Mouse (Mus musculus): ENCODE data around the gene Cnih2. TPM values are rescaled to one million over a fixed set of nuclear protein-coding genes. Genes with fewer than 3 reads are reported as not detected.
A peak's percentile ranks its signal among the peaks of the same experiment; 100 is the strongest.

Cnih2 gene
- total RNA-seq, 2 experiments from 2014 or later, result 1.3 to 1.9 TPM

DNA sequence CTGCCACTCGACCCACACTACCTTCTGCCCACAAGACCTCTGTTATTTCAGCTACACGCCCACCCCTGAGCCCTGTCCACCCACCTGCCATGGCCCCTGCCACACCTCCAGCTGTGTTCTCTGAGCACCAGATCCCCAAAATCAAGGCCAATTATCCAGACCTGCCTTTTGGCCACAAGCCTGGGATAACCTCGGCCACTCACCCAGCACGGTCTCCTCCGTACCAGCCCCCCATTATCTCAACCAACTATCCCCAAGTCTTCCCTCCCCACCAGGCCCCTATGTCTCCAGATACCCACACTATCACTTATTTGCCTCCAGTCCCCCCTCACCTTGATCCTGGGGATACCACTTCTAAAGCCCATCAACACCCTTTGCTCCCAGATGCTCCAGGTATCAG is 28.8 kb downstream of the Cnih2 start:
- DNase-seq (ENCODE audit: low spot score in 2 of 2), result no peak

- DNase-seq (ENCODE audit: low spot score in 2 of 2), result no peak
These were observed 29.6 kb downstream of the Cnih2 start for GRCm38 (mm10) chr19:5068570-5069234.

DNA sequence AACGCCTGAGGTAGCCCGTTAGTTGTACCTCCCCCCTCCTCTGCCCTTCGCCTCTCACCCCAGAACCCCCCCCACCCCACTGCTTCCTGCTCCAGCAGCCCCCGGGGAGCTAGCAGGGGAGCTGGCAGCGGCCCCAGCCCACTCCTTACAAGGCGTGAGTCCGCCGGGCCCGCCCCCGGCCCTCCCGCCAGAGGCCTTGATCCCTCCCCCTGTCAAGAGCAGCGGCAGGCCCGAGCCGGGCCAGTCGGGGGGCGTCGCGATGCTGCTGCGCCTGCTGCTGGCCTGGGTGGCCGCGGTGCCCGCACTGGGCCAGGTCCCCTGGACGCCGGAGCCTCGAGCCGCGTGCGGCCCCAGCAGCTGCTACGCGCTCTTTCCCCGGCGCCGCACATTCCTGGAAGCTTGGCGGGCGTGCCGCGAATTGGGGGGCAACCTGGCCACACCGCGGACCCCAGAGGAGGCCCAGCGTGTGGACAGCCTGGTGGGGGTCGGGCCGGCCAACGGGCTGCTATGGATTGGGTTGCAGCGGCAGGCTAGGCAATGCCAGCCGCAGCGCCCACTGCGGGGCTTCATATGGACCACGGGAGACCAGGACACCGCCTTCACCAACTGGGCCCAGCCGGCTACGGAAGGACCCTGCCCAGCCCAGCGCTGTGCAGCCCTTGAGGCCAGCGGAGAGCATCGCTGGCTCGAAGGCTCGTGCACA is 30.3 kb downstream of the Cnih2 start, which contains the start of gene Cd248:
TSS of gene Cd248 (plus strand) at position 212 of the 703 bp plus-strand sequence.
- DNase-seq (ENCODE audit: low spot score in 2 of 2), result peak; percentile 80 to 88

DNA sequence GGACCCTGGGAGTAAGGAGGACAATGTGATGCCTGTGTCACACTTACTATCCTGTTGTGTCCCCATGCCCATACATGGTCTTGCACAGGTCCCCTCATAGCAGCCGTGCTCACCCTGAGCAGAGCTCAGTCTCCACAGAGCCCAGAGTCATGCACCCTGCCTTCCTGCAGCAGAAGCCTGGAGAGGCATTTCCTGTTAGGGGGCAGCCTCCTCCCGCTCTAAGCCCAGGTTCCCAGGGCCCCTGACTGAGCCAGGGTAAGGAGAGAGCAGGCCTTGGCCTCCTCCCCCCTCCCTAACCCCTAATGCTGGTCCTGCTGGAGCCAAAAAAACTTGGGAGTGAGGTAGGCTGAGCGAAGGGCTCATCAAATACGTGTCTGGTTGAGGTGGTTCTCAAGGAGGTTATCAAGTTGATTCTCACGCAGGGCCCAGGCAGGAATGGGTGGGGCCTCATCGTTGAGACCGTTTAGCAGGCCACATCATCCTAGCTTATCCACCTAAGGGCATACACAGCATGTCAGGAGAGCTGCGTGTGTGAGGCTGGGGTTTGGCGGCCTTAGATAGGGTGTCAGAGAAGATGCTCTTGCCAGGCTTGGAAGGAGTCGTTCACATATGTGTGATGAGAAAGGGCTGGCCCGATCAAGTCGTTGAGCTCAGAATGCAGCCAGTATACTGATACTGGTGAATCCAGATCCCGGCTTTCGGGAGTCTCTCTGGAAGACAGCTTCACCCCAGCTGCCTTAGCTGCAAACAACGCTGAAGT is 31.1 kb downstream of the Cnih2 start:
- no peak for DNase-seq (ENCODE audit: low spot score in 2 of 2)

GRCm38 (mm10) chr19:5065104-5065503 is 33.2 kb downstream of the Cnih2 start:
- peak in 1 of 2 experiments; percentile 68 for DNase-seq (ENCODE audit: low spot score in 2 of 2)

GRCm38 (mm10) chr19:5062446-5062845 is 35.9 kb downstream of the Cnih2 start:
- no peak for DNase-seq (ENCODE audit: low spot score in 2 of 2)

DNA sequence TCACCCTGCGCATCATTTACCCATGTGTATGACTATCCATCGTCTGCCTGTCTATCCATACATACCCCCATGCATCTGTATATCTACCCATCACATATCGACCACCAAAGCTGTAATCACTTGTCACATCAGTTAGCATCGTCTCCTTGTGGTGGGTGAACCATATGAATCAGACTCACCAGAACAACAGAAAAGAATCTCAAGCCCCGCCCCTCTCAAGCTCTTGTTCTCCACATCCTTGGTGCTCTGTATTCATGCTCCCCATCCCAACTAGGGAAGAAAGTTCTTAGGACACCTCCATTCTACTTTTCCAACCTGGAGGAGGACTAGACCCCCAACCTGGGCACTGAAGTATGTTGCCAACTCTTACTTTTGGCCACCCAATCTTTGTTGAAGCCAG is 36.3 kb downstream of the Cnih2 start:
- DNase-seq (ENCODE audit: low spot score in 2 of 2), result no peak

- DNase-seq (ENCODE audit: low spot score in 2 of 2), result no peak
These were observed 37.7 kb downstream of the Cnih2 start for GRCm38 (mm10) chr19:5060365-5061330.

DNA sequence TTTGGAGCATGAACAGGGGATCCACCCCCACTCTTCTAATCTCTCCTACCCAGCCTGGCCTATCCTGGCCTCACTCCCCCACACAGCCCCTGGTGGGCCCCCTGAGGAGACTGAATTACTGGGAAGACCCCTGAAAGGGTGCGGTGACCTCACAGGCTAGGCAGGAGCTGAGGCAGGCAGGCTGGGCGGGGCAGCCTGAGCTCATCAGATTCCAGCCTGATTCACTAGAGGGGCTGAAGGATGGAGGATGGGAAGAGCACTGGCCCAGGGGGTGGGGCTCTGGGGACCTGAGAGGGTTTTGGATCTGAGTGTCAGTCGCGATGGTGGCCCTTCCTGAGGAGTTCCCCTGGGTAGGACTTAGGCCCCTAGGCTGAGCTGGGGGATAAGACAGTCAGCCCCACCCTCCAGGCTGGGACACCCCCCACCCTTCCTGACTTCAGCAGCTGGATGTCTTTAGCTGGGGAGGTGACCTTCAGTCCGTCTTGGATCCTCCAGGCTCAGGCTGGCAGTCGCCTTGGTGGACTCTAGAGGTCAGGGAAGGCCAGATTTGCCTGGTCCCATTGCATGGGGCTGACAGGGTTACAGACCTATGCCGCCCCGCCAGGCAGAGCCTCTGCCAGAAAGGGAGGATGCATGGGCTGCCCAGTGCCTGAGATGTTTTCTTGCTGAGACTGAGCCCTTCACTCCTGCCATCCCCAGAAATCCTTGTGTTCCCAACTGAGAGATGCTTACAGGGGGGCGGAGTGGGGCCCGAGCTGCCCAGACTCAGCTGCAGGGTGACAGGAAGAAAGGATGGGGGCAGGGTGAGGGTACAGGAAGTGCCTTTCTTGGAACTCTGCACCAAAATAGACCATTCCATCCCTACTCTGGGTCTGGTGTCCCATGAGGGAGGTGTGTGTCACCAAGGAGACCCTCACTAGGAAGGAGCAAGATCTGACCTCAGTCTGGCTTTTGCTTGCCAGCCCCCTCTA is 39.2 kb downstream of the Cnih2 start:
- no peak for DNase-seq (ENCODE audit: low spot score in 2 of 2)

DNA sequence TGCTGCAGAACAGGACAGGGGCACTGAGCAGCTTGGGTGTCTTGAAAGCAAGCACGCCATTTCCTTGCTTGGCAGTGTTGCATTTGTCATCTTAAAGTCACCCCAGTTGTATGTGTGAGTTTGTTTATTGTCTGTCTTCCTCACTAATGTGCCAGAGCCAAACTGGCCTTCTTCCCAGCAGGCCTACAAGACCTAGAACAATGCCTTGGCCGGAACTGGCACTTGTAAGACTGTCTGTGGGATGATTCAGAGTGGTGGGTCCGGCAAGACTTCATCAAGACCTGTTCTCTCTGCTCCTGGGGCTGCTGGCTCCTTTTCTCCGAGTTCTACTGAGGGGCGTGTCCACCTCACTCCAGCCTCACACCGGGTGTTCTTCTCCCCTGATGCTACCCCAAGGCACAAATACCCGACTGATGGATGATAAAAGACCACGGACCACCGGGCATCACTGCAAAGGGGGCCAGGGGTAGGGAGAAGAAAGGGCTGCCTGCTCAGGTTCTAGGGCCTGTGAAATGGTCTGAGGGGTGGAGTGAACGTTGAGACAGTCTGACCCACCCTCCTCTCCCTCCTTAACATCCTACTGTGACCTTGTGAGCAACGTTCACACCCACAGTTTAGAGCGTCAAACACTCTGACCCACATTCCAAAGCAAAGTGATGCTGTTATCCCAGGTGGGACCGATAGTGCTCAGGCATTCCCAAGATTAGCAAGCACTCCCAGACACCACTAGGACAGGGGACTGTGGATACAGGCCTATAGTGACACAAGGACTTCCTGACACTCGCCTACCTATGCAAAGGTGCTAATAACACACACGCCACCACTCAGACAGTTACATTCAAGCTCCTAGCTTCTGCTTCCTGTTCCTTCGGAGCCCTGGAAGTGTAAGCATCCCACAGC is 40.2 kb downstream of the Cnih2 start:
- DNase-seq (ENCODE audit: low spot score in 2 of 2), result no peak

DNA sequence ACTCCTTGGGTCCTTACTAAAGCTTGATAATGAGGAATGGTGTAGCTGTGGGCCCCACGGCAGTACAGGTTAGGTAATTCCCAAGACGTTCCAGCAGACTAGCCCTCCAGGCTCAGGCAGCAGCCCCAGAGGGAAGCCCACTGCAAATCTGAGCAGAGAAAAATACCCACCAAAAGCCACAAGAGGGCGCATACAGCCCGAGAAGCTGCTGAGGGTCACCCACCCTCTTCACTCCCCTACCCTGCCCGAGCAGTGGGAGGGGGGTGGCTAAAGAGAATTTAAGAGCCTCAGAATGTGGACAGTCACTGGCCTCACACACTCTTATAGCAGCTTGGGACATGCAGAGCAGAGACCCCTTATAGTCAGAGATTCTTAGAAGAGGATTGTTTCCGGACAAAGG is 42.1 kb downstream of the Cnih2 start:
- DNase-seq (ENCODE audit: low spot score in 2 of 2), result no peak

DNA sequence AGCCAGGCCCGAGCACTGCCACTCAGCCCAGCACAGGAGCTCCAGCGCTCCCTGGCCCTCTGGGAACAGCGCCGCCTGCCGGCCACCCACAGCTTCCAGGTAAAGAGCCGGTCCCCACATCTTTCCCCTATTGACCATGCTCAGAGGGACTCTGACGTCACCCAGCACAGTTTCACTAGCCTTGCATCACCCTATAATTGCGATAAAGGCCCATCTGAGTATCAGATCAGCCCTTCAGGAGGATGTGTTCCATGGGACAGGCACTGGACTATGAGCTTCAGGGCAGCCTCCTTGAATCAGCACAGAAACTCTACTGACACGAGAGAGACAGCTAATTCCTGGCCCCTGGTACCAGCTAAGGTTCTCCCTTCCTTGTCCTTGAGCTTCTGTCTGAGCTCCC is 44.4 kb downstream of the Cnih2 start:
- peak in 1 of 2 experiments; percentile 67 for DNase-seq (ENCODE audit: low spot score in 2 of 2)

- no peak for DNase-seq (ENCODE audit: low spot score in 2 of 2)
These were observed 45.5 kb downstream of the Cnih2 start for GRCm38 (mm10) chr19:5052853-5053252.

DNA sequence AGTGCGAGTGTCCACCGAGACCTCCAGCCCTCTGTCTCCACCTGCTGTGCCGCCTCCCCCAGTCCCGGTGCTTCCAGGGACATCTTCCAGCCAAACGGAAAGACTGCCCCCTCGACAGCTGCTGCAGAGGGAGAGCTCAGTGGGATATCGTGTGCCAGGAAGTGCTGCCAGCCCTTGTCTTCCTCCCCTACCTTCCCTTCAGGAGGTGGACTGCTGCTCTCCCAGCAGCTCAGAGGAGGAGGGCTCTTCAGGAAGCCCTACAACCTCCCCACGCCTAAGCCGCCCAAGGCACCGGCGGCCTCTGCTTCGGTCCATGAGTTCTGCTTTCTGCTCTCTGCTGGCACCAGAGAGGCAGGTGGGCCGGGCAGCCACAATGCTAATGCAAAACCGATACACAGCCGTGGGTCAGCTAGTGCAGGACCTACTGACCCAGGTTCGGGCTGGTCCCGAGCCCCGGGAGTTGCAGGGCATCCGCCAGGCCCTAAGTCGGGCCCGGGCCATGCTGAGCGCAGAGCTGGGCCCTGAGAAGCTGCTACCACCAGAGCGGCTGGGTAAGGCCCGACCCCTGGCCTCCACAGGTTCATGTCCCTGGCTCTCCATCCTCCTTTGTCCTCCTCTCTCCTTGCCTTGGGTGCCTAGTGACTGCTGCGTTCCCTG is 46.0 kb downstream of the Cnih2 start:
- DNase-seq (ENCODE audit: low spot score in 2 of 2), result no peak

DNA sequence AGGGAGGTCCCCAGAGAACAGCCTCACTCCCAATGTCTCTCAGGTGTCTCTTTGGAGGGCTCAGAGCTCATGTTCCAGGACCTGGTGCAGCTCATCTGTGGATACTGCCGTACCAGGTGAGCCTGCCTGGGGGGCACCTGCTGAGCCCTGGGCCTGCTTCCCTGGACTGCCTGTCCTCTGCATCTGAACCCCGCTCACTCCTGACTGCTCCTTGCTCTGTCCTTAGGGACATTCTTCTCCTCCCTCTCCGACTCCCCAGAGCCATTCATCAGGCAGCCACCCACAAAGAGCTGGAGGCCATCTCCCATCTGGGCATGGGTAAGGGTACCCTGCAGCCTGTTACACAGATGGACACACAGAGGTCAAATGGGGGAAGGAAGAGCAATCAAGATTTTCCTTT is 46.8 kb downstream of the Cnih2 start:
- DNase-seq (ENCODE audit: low spot score in 2 of 2), result no peak

GRCm38 (mm10) chr19:5051031-5051430 is 47.3 kb downstream of the Cnih2 start:
- DNase-seq (ENCODE audit: low spot score in 2 of 2), result no peak

- DNase-seq (ENCODE audit: low spot score in 2 of 2), result no peak
These were observed 48.0 kb downstream of the Cnih2 start, which contains the start of gene Rin1 for GRCm38 (mm10) chr19:5050047-5050905. Rin1 (plus strand) TSS chr19:5050481.

Measured in gastrocnemius, postnatal 4 days (tissue).